Mouse (Mus musculus) large intestine, adult 2 months (tissue): ENCODE measurements around the gene Fgf22. TPM values are rescaled to one million over a fixed set of nuclear protein-coding genes. Genes with fewer than 3 reads are reported as not detected.

Source experiments
- DNase-seq: peaks from one replicate; pipeline ENCODE4 v3.0.0-alpha.2; 2012; ENCODE audit warnings: low read depth, low spot score
- WGBS: fragments of 180-500 bp; shearing (Covaris S2); methylation state at CpG from one replicate; pipeline ENCODE4 v1.1.7; 2018; 5-methylcytosine and 5-hydroxymethylcytosine counted together
- polyA plus RNA-seq: library from polyadenylated mRNA; depleted of rRNA; stranded (reverse); fragments of >200 nt; gene quantifications from 2 replicates; pipeline ENCODE4 v1.2.3, GENCODE M21; 2012; rRNA removed

The Fgf22 gene
- polyA plus RNA-seq, result not detected in 2 replicates

DNA sequence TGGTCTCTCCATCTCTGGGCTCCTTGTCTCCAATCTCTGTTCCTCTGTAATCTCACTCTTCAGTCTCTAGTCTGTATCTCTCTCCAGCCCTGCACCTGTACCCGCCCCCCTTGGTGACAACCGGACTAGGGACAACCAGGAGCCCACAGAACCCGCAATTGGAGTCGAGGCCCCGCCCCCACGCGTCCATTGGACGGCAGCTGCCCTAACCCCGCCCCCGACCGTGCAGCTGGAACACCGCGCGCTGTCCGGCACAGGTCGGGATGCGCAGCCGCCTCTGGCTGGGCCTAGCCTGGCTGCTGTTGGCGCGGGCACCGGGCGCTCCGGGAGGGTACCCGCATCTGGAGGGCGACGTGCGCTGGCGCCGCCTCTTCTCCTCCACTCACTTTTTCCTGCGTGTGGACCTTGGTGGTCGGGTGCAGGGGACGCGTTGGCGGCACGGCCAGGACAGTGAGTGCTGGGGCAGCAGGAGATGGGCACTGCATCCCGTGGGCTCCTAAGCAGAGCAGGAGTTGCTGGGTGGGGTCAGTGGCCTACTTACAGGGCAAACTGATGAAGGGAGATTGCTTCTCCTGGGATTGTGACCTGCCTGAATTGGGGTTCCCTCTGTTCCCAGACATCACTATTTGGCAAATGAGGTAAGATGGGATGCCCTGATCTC lies at the start of gene Fgf22:
Gene Fgf22 (plus strand): TSS at position 221 of the 661 bp plus-strand sequence.
- DNase-seq, result no peak
- WGBS, result 3% methylated on average over 36 of the region's 36 CpGs

DNA sequence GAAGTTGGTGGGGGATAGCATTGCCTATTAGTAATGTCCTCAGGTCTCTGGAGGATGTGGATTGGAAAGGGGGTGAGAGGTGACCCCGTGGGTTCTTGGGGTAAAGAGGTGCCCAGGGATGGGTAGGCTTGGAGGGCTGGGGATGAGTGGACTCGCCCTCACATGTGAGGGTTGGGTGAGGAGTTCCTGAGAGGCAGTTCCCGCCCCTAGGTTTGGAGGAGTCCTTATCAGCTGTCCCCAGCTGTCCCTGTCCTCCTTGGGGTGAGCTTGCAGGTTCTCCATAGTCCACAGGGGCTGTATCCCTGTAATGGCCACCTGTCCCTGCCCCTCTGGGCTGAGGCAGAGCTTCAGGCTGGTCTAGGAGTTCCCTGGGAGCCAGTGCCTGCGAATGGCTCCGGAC lies 48.9 kb upstream of the Fgf22 start:
- WGBS, result 55% methylated on average over 5 of the region's 5 CpGs

DNA sequence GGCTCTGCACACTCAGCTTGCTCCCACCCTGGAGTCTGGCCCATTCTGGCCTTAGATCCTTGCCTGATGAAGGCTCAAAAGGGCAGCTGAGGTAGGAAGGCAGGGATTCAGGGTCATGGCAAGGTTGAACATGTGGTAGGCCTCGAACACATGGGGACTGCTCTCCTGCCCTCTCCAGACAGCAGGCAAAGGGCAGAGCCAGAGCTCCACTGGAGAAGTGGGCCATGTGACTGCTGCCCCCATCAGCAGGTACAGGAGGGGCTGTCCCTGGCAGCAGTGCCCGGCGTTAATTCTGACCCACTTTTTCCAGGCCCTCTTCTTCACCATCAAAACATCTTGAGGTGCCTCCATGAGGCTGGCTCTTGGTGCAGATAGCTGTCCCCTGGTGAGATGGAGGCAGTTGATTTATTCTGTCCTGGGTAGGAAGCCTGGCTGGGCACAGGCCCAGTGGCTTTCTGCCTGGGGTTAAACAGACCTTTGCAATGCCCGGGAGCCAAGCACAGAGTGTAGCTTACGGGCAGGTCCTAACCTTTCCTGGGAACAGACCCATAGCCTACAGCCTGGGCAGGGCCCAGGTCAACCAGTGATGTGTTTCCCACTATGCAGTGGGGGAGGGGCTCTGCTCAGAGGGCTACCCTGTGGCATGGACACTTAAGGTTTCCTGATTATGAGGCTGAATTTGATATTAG lies 48.3 kb upstream of the Fgf22 start:
- no peak for DNase-seq
- 39% methylated on average over 5 of the region's 5 CpGs for WGBS

More for the DNA sequence above, 48.9 kb upstream of the Fgf22 start:
- DNase-seq, result no peak

DNA sequence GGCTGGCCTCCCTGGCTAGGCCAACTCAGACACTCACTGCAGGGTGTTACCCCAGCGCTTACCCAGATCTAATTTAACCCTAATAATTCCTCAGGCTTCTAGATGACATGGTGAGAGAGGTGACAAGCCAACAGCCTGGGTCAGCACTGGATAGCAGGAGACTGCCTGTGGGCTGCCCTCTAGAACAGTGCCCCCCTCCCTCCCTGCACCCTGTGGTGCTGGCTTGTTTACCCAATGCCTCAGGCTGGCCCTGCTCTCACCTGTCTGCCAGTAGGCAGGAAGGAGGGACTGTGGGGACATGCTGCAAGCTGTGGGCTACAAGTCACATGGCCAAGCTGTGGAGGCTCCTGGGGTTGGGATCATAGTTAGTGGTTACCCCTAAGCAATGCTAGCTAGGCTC lies 47.7 kb upstream of the Fgf22 start:
- no peak for DNase-seq
- 60% methylated on average over 1 of the region's 1 CpGs for WGBS

DNA sequence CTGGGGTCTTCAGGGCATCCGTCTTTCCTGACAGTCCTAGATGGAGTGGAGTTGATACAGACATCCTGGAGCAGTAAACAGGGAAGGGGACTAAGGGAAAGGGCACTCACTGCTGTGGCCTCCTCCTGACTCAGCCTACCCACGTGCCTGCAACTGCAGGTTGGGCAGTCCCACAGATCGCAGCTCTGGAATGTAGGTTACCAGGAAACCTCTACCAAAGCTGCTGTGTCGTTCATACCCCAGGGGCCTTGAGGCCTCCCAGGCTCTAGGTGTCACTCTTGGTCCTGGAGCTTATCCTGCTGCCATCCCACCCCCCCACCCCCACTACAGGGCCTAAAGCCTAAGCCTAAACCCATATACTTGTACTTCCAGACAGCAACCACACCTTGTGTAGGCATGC lies 47.1 kb upstream of the Fgf22 start:
- no peak for DNase-seq
- WGBS, result 29% methylated on average over 4 of the region's 4 CpGs

DNA sequence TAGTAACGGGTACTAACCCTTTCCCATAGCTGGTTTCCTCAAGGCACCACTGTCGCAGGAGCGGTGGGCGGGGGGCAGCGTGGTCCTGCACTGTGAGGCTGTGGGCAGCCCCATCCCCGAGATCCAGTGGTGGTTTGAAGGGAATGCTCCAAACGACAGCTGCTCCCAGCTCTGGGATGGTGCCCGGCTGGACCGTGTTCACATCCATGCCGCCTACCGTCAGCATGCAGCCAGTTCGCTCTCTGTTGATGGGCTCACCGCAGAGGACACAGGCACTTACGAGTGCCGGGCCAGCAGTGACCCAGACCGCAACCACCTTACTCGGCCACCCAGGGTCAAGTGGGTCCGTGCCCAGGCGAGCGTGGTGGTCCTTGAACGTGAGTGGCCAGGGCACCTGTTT lies 46.2 kb upstream of the Fgf22 start:
- 83% methylated on average over 21 of the region's 21 CpGs for WGBS
- DNase-seq, result no peak

DNA sequence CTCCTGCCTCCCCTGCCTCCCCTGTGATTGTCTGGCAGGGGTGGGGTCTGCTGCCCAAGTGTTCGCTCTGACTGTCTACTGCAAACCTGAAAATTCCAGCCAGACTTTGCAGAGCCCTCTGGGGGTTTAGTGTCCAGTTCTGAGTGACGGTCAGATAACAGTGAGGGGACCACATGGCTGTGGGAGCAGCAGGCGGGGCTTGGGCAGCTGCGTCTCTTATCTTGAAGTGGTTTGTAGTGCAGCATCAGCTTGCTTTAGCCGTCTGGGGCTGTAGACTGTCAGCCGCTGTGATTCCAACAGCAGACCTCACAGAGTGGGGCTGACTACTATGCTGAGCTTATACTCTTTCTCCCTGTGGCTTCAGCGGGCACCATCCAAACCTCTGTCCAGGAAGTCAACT lies 45.6 kb upstream of the Fgf22 start:
- no peak for DNase-seq
- 75% methylated on average over 7 of the region's 7 CpGs for WGBS

DNA sequence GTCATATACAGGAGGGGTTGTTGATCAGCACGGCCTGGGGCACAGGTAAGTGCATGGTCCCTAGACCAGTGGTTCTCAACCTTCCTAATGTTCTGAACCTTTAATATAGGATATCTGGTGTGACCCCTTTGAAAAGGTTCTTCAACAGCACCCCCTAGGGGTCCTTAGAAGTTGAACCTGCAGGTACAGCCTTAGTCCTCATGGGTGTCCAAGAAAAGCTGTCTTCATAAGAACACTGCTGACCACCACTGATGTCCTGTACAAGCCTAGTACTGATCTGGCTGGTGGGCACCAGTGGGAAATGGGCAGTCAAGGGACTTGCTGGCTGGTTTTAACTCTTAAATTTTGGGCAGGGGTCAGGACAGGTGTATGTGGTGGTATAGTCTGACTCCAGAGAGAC lies 42.8 kb upstream of the Fgf22 start:
- no peak for DNase-seq
- WGBS, result 69% methylated on average over 1 of the region's 1 CpGs

DNA sequence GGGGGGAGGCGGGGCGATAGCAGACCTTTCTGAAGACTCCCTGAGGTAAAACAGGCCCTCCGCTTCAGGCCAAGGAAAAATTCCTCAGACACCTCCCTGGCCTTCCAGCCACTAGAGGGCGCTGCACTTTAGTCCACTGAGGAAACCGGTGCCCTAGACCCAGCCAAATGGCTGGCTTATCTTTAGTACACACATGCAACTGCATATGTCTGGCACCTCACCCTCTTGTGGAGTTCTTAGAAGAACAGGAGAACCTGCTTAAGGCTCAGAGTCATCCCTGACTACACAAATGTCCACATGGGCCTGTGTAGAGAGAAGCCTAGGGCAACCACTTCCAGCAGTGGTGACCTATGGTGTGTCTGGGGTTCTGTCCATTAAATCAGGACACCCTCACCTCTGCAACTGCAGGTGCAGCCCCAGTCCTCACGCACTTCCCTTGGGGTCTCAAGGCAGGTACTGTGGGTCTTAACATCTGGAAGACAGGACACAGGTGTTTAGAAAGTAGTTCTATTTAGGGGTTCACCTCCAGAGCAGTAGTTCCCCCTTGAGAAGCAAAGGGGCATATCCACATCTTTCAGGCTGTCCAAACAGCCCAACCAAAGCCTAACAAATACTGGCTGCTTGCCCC lies 42.3 kb upstream of the Fgf22 start:
- 12% methylated on average over 6 of the region's 6 CpGs for WGBS
- no peak for DNase-seq

DNA sequence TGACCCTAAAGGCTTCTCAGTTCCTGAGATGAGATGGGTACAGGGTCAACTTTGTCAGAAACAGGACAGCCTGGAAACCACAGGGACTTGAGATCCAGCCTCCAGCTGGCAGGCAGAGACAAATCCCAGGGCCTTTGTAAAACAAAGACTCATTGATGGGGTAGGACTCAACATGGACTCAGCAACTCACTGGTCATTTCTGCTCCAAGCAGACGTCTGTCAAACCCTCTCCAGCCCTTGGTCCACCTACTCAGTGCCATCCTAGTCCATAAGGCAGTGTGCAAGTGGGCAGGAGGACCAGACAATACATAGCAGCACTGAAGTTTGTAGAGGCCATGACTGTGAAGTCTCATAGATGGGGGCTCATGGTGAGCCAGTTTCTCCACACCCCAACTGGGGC lies 41.7 kb upstream of the Fgf22 start:
- 26% methylated on average over 1 of the region's 1 CpGs for WGBS
- DNase-seq, result no peak

DNA sequence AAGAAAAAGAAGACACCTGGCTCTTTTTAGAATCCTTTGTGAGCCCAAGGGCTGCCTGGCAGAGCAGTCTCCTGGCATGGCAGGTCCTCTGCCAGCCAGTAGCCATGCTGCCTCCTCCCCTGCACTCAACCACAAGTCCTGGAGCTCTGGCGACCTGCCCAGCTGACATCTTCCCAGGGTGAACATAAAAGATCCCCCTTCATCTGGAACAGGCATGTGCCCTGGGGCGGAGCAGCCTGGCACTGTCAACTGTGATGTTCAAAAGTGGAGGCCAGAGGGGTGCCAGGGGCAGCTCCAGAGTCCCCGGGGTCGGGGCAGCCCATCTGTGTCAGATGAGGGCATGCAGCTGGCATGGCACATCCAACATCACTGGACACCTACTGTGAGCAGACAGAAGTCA lies 39.9 kb upstream of the Fgf22 start:
- 56% methylated on average over 4 of the region's 4 CpGs for WGBS
- no peak for DNase-seq

DNA sequence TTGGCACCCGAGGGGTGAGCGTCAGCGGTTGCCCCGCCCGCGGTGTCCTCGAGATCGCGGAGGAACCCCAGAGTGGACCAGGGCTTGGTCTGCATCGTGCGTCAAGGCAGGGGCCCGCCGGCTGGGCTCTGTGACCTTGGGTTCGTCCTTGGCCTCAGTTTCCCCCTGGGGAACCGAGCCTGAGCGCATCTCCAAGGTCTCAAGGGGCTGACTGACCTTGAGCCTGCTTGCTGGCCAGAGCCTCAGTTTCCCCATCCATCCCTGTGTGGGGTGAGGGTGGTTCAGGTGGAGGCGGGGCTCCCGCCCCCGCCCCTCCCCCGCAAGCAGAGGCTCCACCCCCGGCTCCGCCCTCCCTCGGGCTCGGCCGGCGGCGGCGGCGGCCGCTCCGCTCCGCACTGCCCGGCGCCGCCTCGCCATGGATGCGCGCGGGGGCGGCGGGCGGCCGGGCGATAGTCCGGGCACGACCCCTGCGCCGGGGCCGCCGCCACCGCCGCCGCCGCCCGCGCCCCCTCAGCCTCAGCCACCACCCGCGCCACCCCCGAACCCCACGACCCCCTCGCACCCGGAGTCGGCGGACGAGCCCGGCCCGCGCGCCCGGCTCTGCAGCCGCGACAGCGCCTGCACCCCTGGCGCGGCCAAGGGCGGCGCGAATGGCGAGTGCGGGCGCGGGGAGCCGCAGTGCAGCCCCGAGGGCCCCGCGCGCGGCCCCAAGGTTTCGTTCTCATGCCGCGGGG lies 38.5 kb upstream of the Fgf22 start, which contains the start of gene Hcn2:
Gene Hcn2 (plus strand): TSS at position 381 of the 734 bp plus-strand sequence.
- DNase-seq, result no peak
- 1% methylated on average over 80 of the region's 91 CpGs for WGBS

- no peak for DNase-seq
- WGBS, result 1% methylated on average over 44 of the region's 44 CpGs
These were observed 37.9 kb upstream of the Fgf22 start for GRCm38 (mm10) chr10:79716988-79717355.

GRCm38 (mm10) chr10:79717640-79718357 lies 37.1 kb upstream of the Fgf22 start:
- WGBS, result 2% methylated on average over 43 of the region's 43 CpGs
- no peak for DNase-seq

- DNase-seq, result no peak
- 56% methylated on average over 5 of the region's 5 CpGs for WGBS
These were observed 33.8 kb upstream of the Fgf22 start for GRCm38 (mm10) chr10:79721089-79721488.

GRCm38 (mm10) chr10:79723047-79723446 lies 31.8 kb upstream of the Fgf22 start:
- 46% methylated on average over 6 of the region's 6 CpGs for WGBS

DNA sequence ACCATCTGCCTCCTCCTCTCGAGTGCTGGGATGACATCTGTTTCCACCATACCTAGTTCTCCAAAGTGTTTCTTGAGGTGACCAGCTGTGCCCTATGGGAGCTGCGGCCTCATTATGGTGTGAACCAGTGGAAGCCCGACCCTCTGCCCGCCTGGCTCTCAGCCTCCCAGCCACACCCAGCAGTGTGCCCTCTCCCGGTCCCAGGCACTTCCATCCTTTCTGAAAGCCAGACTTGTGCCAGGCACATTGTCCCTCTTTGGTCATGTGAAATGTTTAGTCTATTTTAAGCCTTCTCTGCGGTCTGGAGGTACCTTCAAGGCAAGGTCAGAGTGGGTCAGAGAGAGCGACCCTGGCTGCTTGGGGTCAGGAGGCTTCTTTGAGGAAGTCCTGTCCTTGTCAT lies 31.2 kb upstream of the Fgf22 start:
- DNase-seq, result no peak
- WGBS, result 66% methylated on average over 7 of the region's 7 CpGs

More at GRCm38 (mm10) chr10:79723047-79723446, 31.8 kb upstream of the Fgf22 start:
- no peak for DNase-seq

- WGBS, result 32% methylated on average over 11 of the region's 11 CpGs
- no peak for DNase-seq
These were observed 28.8 kb upstream of the Fgf22 start for GRCm38 (mm10) chr10:79726090-79726489.

DNA sequence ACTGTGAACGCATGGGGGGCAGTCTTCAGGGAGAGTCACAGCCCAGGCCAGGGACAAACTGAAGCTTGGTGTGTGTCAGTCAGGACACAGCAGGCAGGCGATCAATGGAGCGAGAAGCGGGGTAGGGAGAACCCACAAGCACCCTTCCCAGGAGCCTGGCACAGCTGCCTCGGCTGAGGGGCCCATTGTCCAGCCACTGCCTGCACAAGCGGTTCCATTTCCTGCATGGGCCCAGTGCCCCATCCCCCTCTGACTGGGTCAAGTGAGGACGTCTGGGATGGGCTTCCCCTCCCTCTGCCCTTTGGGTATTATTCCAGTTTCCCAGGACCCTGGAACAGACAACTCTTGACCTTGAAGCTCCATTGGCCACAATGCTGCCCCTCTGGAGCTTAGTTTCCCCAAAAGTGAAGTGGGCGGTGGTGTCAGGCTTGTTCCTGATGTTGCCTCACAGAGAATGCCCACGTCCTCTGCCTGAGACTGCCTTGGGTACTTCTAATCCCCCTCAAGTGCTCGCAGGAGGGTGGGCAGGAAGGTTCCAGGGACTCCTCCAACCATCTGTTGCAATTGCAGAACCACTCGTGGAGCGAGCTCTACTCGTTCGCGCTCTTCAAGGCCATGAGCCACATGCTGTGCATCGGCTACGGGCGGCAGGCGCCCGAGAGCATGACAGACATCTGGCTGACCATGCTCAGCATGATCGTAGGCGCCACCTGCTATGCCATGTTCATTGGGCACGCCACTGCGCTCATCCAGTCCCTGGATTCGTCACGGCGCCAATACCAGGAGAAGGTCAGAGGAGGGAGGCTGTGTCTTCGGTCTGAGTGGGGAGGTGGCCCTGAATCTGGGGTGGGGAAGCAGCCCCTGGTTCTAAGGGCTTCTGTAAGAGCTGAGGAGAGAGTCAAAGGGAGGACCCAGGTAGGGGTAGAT lies 26.3 kb upstream of the Fgf22 start:
- no peak for DNase-seq

More for the DNA sequence above, 26.3 kb upstream of the Fgf22 start:
- WGBS, result 73% methylated on average over 28 of the region's 28 CpGs
